Comparison of ENCODE assay signal across 10 mouse cellular contexts in the genomic region with DNA sequence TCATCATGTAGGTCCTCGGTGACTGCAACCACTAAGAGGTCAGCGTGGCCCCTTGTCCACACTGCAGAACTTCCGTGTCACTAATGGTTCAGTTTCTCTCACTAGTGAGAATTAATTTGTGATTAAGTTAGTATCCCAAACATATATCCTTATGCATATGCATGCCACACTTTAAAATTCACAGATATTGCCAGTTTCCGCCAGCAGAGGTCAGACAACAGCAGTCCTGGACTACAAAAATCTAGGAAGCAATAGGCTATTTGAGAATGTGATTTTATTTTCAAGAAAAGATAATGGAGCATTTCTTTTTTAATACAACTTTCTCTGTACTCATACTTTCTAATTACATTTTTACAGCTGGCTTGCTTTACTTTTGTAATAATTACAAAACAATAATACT. TPM values are rescaled to one million over a fixed set of nuclear protein-coding genes. Genes with fewer than 3 reads are reported as not detected.
DNase-seq lines count a peak whose midpoint lies in the region; ATAC-seq and TF ChIP-seq lines count a peak whose summit lies in the region.
"Had no signal": no experiment of that assay in that cellular context is flagged by ENCODE, and none has a peak within 500 bp of the region (broad histone marks: within the 10 kb centered on the region; RNA-seq: fewer than 3 reads in every experiment).

No protein-coding gene starts in this region.

- no peaks in the 10 kb centered on the region for H3K36me3 ChIP-seq in midbrain, embryonic 11.5 days (ENCODE audit: control insufficient read depth, insufficient read depth, low read length)

- no peak overlapping the region for H3K4me3 ChIP-seq in left cerebral cortex, adult 2 months
- H3K4me3 ChIP-seq in midbrain, embryonic 11.5 days (ENCODE audit: low read depth, low read length) = no peak overlapping the region
- H3K4me3 ChIP-seq: erythroblast, embryonic 14.5 days; myocyte had no signal

- H3K27me3 ChIP-seq in midbrain, embryonic 11.5 days (ENCODE audit: control insufficient read depth, insufficient read depth, low read length) = no peaks in the 10 kb centered on the region

- no peaks in the 10 kb centered on the region for H3K4me1 ChIP-seq in midbrain, embryonic 11.5 days (ENCODE audit: control insufficient read depth, insufficient read depth, low read length)

- TF ChIP-seq CTCF in left cerebral cortex, adult 2 months (IDR thresholded peaks at IDR 0.05) = peak; percentile 62

- no peak overlapping the region for H3K27ac ChIP-seq in left cerebral cortex, adult 2 months
- no peak overlapping the region for H3K27ac ChIP-seq in midbrain, embryonic 11.5 days (ENCODE audit: low read depth, low read length)

- WGBS in midbrain, embryonic 11.5 days = 54% methylated on average over 4 of the region's 4 CpGs

- no peaks in the 10 kb centered on the region for H3K9me3 ChIP-seq in midbrain, embryonic 11.5 days (ENCODE audit: control insufficient read depth, low read length)

- no peak overlapping the region for H3K4me2 ChIP-seq in midbrain, embryonic 11.5 days

- intact Hi-C loops in heart, postnatal 14 days (cut with DNase I) = no loop called here
- intact Hi-C loops in heart, postnatal 25 days (cut with DNase I) = loop anchor here (5.0 kb wide), 1 partner anchor 96 kb away; no protein-coding TSS in a partner anchor
- intact Hi-C loops in left cerebral cortex, adult 2 months (cut with DNase I) = loop anchor here (2.0 to 10.0 kb wide), 2 partner anchors 95 to 449 kb away; no protein-coding TSS in a partner anchor

- H3K9ac ChIP-seq in midbrain, embryonic 11.5 days (ENCODE audit: low read length) = no peak overlapping the region

- DNase-seq in heart, postnatal 14 days = peak; percentile 2 to 20
- DNase-seq in heart, postnatal 25 days (ENCODE audit: low spot score) = no peak
- peak; percentile 7 for DNase-seq in urinary bladder, postnatal 25 days (ENCODE audit: low spot score)
- DNase-seq in urinary bladder, adult 2 months (ENCODE audit: low spot score) = no peak
- DNase-seq in left cerebral cortex, adult 2 months (ENCODE audit: extremely low spot score in 1 of 2, low spot score in 2 of 2) = peak; percentile 11 to 19
- DNase-seq in thymus, postnatal 4 days = no peak
- no peak for DNase-seq in midbrain, embryonic 11.5 days (ENCODE audit: low spot score, missing footprints)
- DNase-seq in B cell, adult 2 months = no peak

- ATAC-seq in midbrain, embryonic 11.5 days (ENCODE audit: low FRiP score) = no peak

RNA-seq across cellular contexts. Expression of gene Maob, which starts 51.0 kb away (rescaled TPM):
- 10 to 100 TPM; 13.1 to 15.7 TPM for total RNA-seq in heart, postnatal 14 days (2021)
- total RNA-seq in heart, postnatal 25 days (2021) = 10 to 100 TPM; 23.4 to 29.4 TPM
- 15.9 and 18.4 TPM in 2 replicates for polyA plus RNA-seq in urinary bladder, adult 2 months (2012; rRNA removed)
- 10 to 100 TPM; 13.7 to 16.4 TPM for total RNA-seq in left cerebral cortex, adult 2 months (2021)
- 3.4 and 4.6 TPM in 2 replicates for polyA plus RNA-seq in midbrain, embryonic 11.5 days (2014; fragmentation: Nextera tagmentation; extraction: Ambion mirVana)

Comparison
In these comparisons a context has a peak if more than half of its experiments do, and no peak if none do; other contexts are left out.
1. DNase-seq: peak in heart, postnatal 14 days (2 of 2), urinary bladder, postnatal 25 days (single experiment) and left cerebral cortex, adult 2 months (2 of 2); none in heart, postnatal 25 days (single experiment), urinary bladder, adult 2 months (single experiment), thymus, postnatal 4 days (single experiment), midbrain, embryonic 11.5 days (single experiment) and B cell, adult 2 months (0 of 2).